Mouse (Mus musculus) MEL (cell line): Measurements from ENCODE around the gene Hcfc1. TPM values are rescaled to one million over a fixed set of nuclear protein-coding genes. Genes with fewer than 3 reads are reported as not detected.

Experiments
- DNase-seq: peaks from one replicate; pipeline ENCODE4 v3.0.0; 2011; ENCODE audit warnings: low read depth, low spot score
- H3K27ac ChIP-seq: 2 replicates; pipeline ENCODE4 v1.5.1; 2012; ENCODE audit warnings: low read depth, mild to moderate bottlenecking, control low read depth, low read length, moderate library complexity; ENCODE audit not compliant: control insufficient read depth
- H3K27me3 ChIP-seq, 2 experiments: fragments of 150-350 bp in 1 of 2; sonication (generic) in 1 of 2; 2 replicates each; pipeline ENCODE4 v1.6.1; 2012; ENCODE audit warnings: low read length in 2 of 2, mild to moderate bottlenecking in 2 of 2, improper control_type of control experiment in 1 of 2, moderate library complexity in 1 of 2; ENCODE audit not compliant: insufficient read depth in 2 of 2, control insufficient read depth in 1 of 2
- H3K36me3 ChIP-seq, 2 experiments: 2 replicates each; pipeline ENCODE4 v1.6.1; 2012 to 2014; ENCODE audit warnings: low read length in 2 of 2, improper control_type of control experiment in 1 of 2, inconsistent platforms in 1 of 2, mild to moderate bottlenecking in 1 of 2; ENCODE audit not compliant: insufficient read depth in 2 of 2, control insufficient read depth in 1 of 2
- H3K4me1 ChIP-seq, 2 experiments: fragments of 150-350 bp in 1 of 2; sonication (generic) in 1 of 2; 2 replicates each; pipeline ENCODE4 v1.6.1; 2012; ENCODE audit warnings: low read length in 2 of 2, improper control_type of control experiment in 1 of 2, mild to moderate bottlenecking in 1 of 2; ENCODE audit not compliant: insufficient read depth in 2 of 2, control insufficient read depth in 1 of 2
- H3K4me3 ChIP-seq, 2 experiments: fragments of 150-350 bp in 1 of 2; sonication (generic) in 1 of 2; 2 replicates each; pipeline ENCODE4 v1.5.1; 2012; ENCODE audit warnings: low read depth in 2 of 2, low read length in 2 of 2, mild to moderate bottlenecking in 2 of 2, moderate library complexity in 2 of 2, control low read depth in 1 of 2, improper control_type of control experiment in 1 of 2; ENCODE audit not compliant: control insufficient read depth in 1 of 2, insufficient read depth in 1 of 2
- H3K79me2 ChIP-seq: 2 replicates; pipeline ENCODE4 v1.6.1; 2012; ENCODE audit warnings: mild to moderate bottlenecking, low read length, moderate library complexity; ENCODE audit not compliant: control insufficient read depth, poor library complexity, insufficient read depth
- H3K9ac ChIP-seq: 2 replicates; pipeline ENCODE4 v1.6.1; 2012; ENCODE audit warnings: low read depth, mild to moderate bottlenecking, control low read depth, low read length, moderate library complexity; ENCODE audit not compliant: control insufficient read depth, poor library complexity, severe bottlenecking
- H3K9me3 ChIP-seq: fragments of 150-350 bp; sonication (generic); replicated peaks from 2 replicates; pipeline ENCODE4 v1.6.1; 2012; ENCODE audit warnings: mild to moderate bottlenecking, low read length, improper control_type of control experiment, moderate library complexity; ENCODE audit not compliant: insufficient read depth
- CHD2 ChIP-seq: IDR thresholded peaks from 2 replicates; pipeline ENCODE4 v1.6.1; 2011; ENCODE audit warnings: low read length, improper control_type of control experiment
- CTCF ChIP-seq, 3 experiments: IDR thresholded peaks in 2 of 3; conservative IDR thresholded peaks in 1 of 3; 2 replicates each; pipeline ENCODE4 v1.5.1; 2011 to 2012; ENCODE audit warnings: low read length in 3 of 3, low read depth in 2 of 3, mild to moderate bottlenecking in 2 of 3, improper control_type of control experiment in 1 of 3, inconsistent platforms in 1 of 3, mixed read lengths in 1 of 3, moderate library complexity in 1 of 3; ENCODE audit not compliant: control insufficient read depth in 1 of 3, insufficient read depth in 1 of 3, poor library complexity in 1 of 3, severe bottlenecking in 1 of 3
- EP300 ChIP-seq, 2 experiments: IDR thresholded peaks; 2 replicates each; pipeline ENCODE4 v1.6.1; 2011; ENCODE audit warnings: improper control_type of control experiment in 2 of 2, low read length in 2 of 2, low read depth in 1 of 2, mild to moderate bottlenecking in 1 of 2
- GATA1 ChIP-seq: IDR thresholded peaks from 2 replicates; pipeline ENCODE4 v1.6.1; 2011; ENCODE audit warnings: low read depth, low read length, improper control_type of control experiment
- HCFC1 ChIP-seq: IDR thresholded peaks from 2 replicates; pipeline ENCODE4 v1.6.1; 2012; ENCODE audit warnings: low read depth, mild to moderate bottlenecking, inconsistent platforms, low read length, improper control_type of control experiment, moderate library complexity
- MAX ChIP-seq: IDR thresholded peaks from 2 replicates; pipeline ENCODE4 v1.6.1; 2011; ENCODE audit warnings: low read length, improper control_type of control experiment
- MAZ ChIP-seq: IDR thresholded peaks from 2 replicates; pipeline ENCODE4 v1.6.1; 2012; ENCODE audit warnings: low read depth, mild to moderate bottlenecking, inconsistent platforms, low read length, improper control_type of control experiment
- MXI1 ChIP-seq: IDR thresholded peaks from 2 replicates; pipeline ENCODE4 v1.6.1; 2011; ENCODE audit warnings: mild to moderate bottlenecking, low read depth, low read length, improper control_type of control experiment
- MYB ChIP-seq: IDR thresholded peaks from 2 replicates; pipeline ENCODE4 v1.6.1; 2011; ENCODE audit warnings: mild to moderate bottlenecking, low read depth, low read length, improper control_type of control experiment
- NRF1 ChIP-seq: IDR thresholded peaks from 2 replicates; pipeline ENCODE4 v1.6.1; 2014; ENCODE audit warnings: low read depth, mild to moderate bottlenecking, inconsistent platforms, low read length, improper control_type of control experiment, moderate library complexity; ENCODE audit not compliant: poor library complexity, insufficient read depth, severe bottlenecking
- POLR2A ChIP-seq, 2 experiments: IDR thresholded peaks; 2 replicates each; pipeline ENCODE4 v1.6.1; 2011 to 2012; ENCODE audit warnings: low read length in 2 of 2, mild to moderate bottlenecking in 2 of 2, control low read depth in 1 of 2, improper control_type of control experiment in 1 of 2, low read depth in 1 of 2, moderate library complexity in 1 of 2; ENCODE audit not compliant: control insufficient read depth in 1 of 2, insufficient read depth in 1 of 2, poor library complexity in 1 of 2
- POLR2AphosphoS5 ChIP-seq: IDR thresholded peaks from 2 replicates; pipeline ENCODE4 v1.6.1; 2012; ENCODE audit warnings: low read depth, borderline replicate concordance, mild to moderate bottlenecking, inconsistent platforms, low read length, moderate library complexity, mixed read lengths
- RAD21 ChIP-seq: IDR thresholded peaks from 2 replicates; pipeline ENCODE4 v1.6.1; 2011; ENCODE audit warnings: mild to moderate bottlenecking, low read depth, low read length, improper control_type of control experiment
- RCOR1 ChIP-seq: IDR thresholded peaks from 2 replicates; pipeline ENCODE4 v1.6.1; 2012; ENCODE audit warnings: low read depth, mild to moderate bottlenecking, inconsistent platforms, low read length, improper control_type of control experiment
- SIN3A ChIP-seq: IDR thresholded peaks from 2 replicates; pipeline ENCODE4 v1.6.1; 2012; ENCODE audit warnings: low read length, improper control_type of control experiment, inconsistent platforms
- TBP ChIP-seq: IDR thresholded peaks from 2 replicates; pipeline ENCODE4 v1.8.0; 2011; ENCODE audit warnings: low read depth, low read length, improper control_type of control experiment
- ZC3H11A ChIP-seq: IDR thresholded peaks from 2 replicates; pipeline ENCODE4 v1.6.1; 2012; ENCODE audit warnings: low read depth, mild to moderate bottlenecking, inconsistent platforms, low read length, improper control_type of control experiment
- ZKSCAN1 ChIP-seq: IDR thresholded peaks from 2 replicates; pipeline ENCODE4 v1.6.1; 2012; ENCODE audit warnings: low read depth, mild to moderate bottlenecking, inconsistent platforms, low read length, improper control_type of control experiment, moderate library complexity
- polyA plus RNA-seq, 2 experiments: library from polyadenylated mRNA; stranded (reverse) in 1 of 2; unstranded in 1 of 2; fragments of >175 nt in 1 of 2; fragments of >200 nt in 1 of 2; gene quantifications; 2 replicates each; pipeline versions ENCODE4 v1.2.1 to v1.2.4; 2012; ENCODE audit warnings: low replicate concordance in 2 of 2, low read depth in 1 of 2; ENCODE audit not compliant: insufficient read length in 2 of 2, insufficient read depth in 1 of 2, missing spikeins in 1 of 2
- total RNA-seq: library from RNA; depleted of rRNA; stranded (reverse); fragments of 300-350 nt; gene quantifications from 2 replicates; pipeline ENCODE4 v1.2.3, GENCODE M21; 2012

Gene Hcfc1
- total and polyA plus RNA-seq, 3 experiments, result 40.8 to 146 (median 53.6) TPM

- peaks cover under 1 to 1% of the 10 kb centered on the region in 2 experiments; a peak in 2 of 4 replicates for H3K4me1 ChIP-seq
- no peak for TF ChIP-seq EP300 (IDR thresholded peaks at IDR 0.05; ENCODE audit: low read depth in 1 of 2, low read length in 2 of 2)
- no peak for TF ChIP-seq CTCF (IDR thresholded peaks at IDR 0.05 in 2 of 3, conservative IDR thresholded peaks at IDR 0.05 in 1 of 3; ENCODE audit: control insufficient read depth in 1 of 3, insufficient read depth in 1 of 3, low read depth in 2 of 3, low read length in 3 of 3, poor library complexity in 1 of 3, severe bottlenecking in 1 of 3)
- no peak for TF ChIP-seq POLR2AphosphoS5
- no peak for TF ChIP-seq GATA1
- TF ChIP-seq CHD2, result no peak
- TF ChIP-seq ZC3H11A, result no peak
- TF ChIP-seq MYB, result no peak
- TF ChIP-seq SIN3A, result no peak
- no peak for TF ChIP-seq POLR2A (IDR thresholded peaks at IDR 0.05; ENCODE audit: control insufficient read depth in 1 of 2, insufficient read depth in 1 of 2, low read depth in 1 of 2, low read length in 2 of 2, poor library complexity in 1 of 2)
- TF ChIP-seq HCFC1, result no peak
- TF ChIP-seq RAD21, result no peak
- no peak for TF ChIP-seq ZKSCAN1
- no peaks in the 10 kb centered on the region for H3K9me3 ChIP-seq
- no peak overlapping the region for H3K9ac ChIP-seq
- no peak overlapping the region for H3K4me3 ChIP-seq
- H3K27me3 ChIP-seq, result no peaks in the 10 kb centered on the region
- H3K36me3 ChIP-seq, result peaks cover 0 to 2% of the 10 kb centered on the region in 2 experiments; a peak in 2 of 4 replicates
- DNase-seq, result no peak
- no peak overlapping the region for H3K27ac ChIP-seq
- H3K79me2 ChIP-seq, result no peaks in the 10 kb centered on the region
Observed at GRCm38 (mm10) chrX:74006401-74006800, 40.2 kb upstream of the Hcfc1 start.

- Histone ChIP-seq H3K79me2 (no peaks in the 10 kb centered on the region), H3K4me3 (no peak overlapping the region), H3K36me3 (peaks cover 0 to 15% of the 10 kb centered on the region in 2 experiments; a peak in 2 of 4 replicates), H3K27me3 (no peaks in the 10 kb centered on the region), H3K4me1 (peaks cover 6 to 15% of the 10 kb centered on the region in 2 experiments; a peak in 3 of 4 replicates), H3K27ac (no peak overlapping the region), H3K9ac (no peak overlapping the region), H3K9me3 (no peaks in the 10 kb centered on the region)
- DNase-seq, result peak; percentile 54
- TF ChIP-seq MXI1 (no peak), NRF1 (no peak), TBP (peak; percentile 88), HCFC1 (no peak), MAX (peak; percentile 42), MYB (no peak), RCOR1 (0 out of 2 replicates have a peak, but pooled peaks have one; percentile 11), CHD2 (no peak), MAZ (no peak)
Observed at GRCm38 (mm10) chrX:74003644-74004043, 37.5 kb upstream of the Hcfc1 start.
